Mouse (Mus musculus): ENCODE measurements around the gene Atp1a1. TPM values are rescaled to one million over a fixed set of nuclear protein-coding genes. Genes with fewer than 3 reads are reported as not detected.

Atp1a1 gene
- polyA plus RNA-seq, 1 experiment, result 138 TPM

DNA sequence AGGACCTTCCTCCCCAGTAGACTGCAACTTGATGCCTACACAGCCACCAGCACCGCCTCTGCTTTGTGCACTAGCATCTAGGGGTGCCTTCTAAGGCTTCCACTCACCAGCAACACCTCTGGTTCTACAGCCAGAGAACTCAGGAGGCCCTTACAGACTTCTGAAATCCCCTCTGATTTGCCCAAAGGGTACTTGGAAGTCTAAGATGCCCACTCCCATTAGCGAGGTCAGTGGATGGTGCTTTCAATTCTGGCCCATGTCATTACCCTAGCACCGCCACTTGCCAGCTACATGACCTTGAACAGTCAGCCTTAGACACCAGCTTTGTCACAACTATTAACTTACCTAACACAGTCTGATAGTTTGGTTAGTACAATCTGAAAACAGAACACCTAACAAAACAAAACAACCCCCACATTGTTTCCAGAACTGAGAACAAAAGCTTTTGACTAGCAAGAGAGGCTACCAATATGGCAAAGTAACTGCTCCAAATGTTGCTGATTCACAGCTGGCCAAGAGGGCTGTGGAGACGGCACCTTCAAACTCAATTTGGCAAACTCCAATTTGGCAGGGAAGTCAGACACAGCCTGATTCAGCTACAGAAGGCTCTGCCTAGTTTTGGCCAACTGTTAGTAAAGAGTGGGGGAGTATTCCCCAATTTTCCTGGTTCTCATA lies 6.1 kb downstream of the Atp1a1 start:
- H3K27ac ChIP-seq (ENCODE audit: insufficient read depth, low read depth, low read length), result no peak overlapping the region
- no peak overlapping the region for H3K4me3 ChIP-seq (ENCODE audit: insufficient read depth, low read depth, low read length)
- 56% methylated on average over 4 of the region's 4 CpGs for WGBS
- TF ChIP-seq CTCF (IDR thresholded peaks at IDR 0.05; ENCODE audit: insufficient read depth, low read depth, low read length) (no peak), POLR2A (IDR thresholded peaks at IDR 0.05; ENCODE audit: insufficient read depth, low read depth, low read length) (no peak)
- H3K4me1 ChIP-seq (ENCODE audit: control insufficient read depth, insufficient read depth, low read length), result peaks cover 34% of the 10 kb centered on the region

- WGBS, result 34% methylated on average over 10 of the region's 10 CpGs
- peaks cover 34% of the 10 kb centered on the region for H3K4me1 ChIP-seq (ENCODE audit: control insufficient read depth, insufficient read depth, low read length)
- 0 out of 2 replicates have a peak overlapping the region, but pooled peaks have one; percentile 23 for H3K27ac ChIP-seq (ENCODE audit: insufficient read depth, low read depth, low read length)
- TF ChIP-seq POLR2A (IDR thresholded peaks at IDR 0.05; ENCODE audit: insufficient read depth, low read depth, low read length) (no peak), CTCF (IDR thresholded peaks at IDR 0.05; ENCODE audit: insufficient read depth, low read depth, low read length) (no peak)
- no peak overlapping the region for H3K4me3 ChIP-seq (ENCODE audit: insufficient read depth, low read depth, low read length)
Measured at GRCm38 (mm10) chr3:101597317-101598096, 7.0 kb downstream of the Atp1a1 start.

DNA sequence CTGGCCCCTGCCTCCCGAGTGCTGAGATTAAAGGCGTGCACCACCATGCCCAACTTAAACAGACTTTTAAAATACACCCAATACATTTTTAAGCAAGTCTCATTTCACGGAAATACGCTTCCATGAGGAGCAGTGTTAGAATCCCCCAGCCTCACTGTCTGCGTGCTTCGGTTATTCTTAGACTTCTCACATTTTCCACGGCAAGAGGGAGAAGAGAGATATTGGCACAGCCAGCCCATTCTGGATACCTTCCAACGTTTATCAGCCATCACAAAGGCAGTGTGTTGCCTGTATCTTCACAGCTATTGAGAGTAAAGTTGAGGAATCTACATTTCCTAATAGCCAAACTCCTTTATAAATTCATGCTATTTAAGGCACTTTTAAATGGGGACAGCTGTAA lies 7.8 kb downstream of the Atp1a1 start:
- H3K27ac ChIP-seq (ENCODE audit: insufficient read depth, low read depth, low read length), result peak overlapping the region; percentile 82
- H3K4me3 ChIP-seq (ENCODE audit: insufficient read depth, low read depth, low read length), result no peak overlapping the region
- WGBS, result 23% methylated on average over 8 of the region's 8 CpGs
- TF ChIP-seq POLR2A (IDR thresholded peaks at IDR 0.05; ENCODE audit: insufficient read depth, low read depth, low read length), result no peak
- TF ChIP-seq CTCF (IDR thresholded peaks at IDR 0.05; ENCODE audit: insufficient read depth, low read depth, low read length), result no peak
- peaks cover 37% of the 10 kb centered on the region for H3K4me1 ChIP-seq (ENCODE audit: control insufficient read depth, insufficient read depth, low read length)

DNA sequence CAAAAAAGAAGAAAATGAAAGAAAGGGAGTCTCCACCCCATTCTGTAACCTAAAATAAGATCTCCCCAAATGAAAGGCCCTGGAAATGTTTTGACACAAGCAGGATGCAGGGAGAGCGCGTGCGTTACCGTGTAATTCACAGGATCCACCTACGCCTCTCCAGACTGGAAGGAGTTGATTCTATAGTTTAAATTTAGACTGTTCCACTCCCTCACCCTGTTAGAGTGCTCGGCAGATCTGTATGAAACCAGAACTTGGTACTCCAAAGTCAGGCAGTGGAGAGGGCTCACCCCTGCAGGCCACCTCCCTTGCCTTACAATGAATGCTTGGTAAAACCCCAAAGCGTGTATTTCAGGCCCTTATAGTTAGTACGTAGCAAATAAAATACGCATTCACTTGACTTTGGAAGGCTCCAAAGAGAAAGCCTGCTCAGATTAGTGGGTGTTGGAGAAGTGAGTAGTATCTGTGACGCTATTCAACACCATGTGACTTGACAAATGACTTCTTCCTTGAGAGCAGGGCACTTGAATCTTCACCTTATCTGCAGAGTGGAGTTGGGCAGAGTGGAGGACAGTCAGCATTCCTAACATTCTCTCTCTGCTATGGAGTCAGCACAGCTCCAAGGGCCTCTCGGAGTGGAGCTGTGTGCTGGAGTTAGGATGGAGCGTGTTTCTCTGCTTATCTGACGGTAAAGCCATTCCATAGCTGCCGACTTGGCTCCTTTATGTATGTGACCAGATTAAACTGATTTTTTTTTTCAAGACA lies 8.4 kb downstream of the Atp1a1 start:
- no peak overlapping the region for H3K4me3 ChIP-seq (ENCODE audit: insufficient read depth, low read depth, low read length)
- WGBS, result 39% methylated on average over 14 of the region's 14 CpGs
- peaks cover 38% of the 10 kb centered on the region for H3K4me1 ChIP-seq (ENCODE audit: control insufficient read depth, insufficient read depth, low read length)
- TF ChIP-seq CTCF (IDR thresholded peaks at IDR 0.05; ENCODE audit: insufficient read depth, low read depth, low read length) (no peak), POLR2A (IDR thresholded peaks at IDR 0.05; ENCODE audit: insufficient read depth, low read depth, low read length) (no peak)
- peak overlapping the region; percentile 82 for H3K27ac ChIP-seq (ENCODE audit: insufficient read depth, low read depth, low read length)

DNA sequence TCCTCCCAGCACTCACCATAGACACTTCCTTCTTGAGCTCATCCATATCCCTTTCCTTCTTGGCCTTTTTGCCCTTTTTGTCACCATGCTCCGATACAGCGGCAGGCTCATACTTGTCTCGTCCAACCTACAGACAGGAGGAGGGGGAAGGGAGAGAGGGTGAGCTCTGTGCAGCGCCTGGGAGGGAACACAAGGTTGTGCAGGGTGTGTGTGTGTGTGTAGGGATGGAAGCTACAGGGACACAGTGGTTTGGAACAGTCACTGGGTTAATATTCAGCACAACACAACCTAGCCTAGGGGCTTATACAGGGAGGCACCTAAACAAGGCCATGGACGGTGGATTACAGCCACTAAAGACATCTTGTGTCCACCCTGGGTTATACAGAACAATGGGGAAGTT lies 9.5 kb downstream of the Atp1a1 start:
- peaks cover 37% of the 10 kb centered on the region for H3K4me1 ChIP-seq (ENCODE audit: control insufficient read depth, insufficient read depth, low read length)
- no peak overlapping the region for H3K27ac ChIP-seq (ENCODE audit: insufficient read depth, low read depth, low read length)

GRCm38 (mm10) chr3:101593266-101593651 lies 11.2 kb downstream of the Atp1a1 start:
- no peak overlapping the region for H3K4me3 ChIP-seq (ENCODE audit: insufficient read depth, low read depth, low read length)
- H3K27ac ChIP-seq (ENCODE audit: insufficient read depth, low read depth, low read length), result no peak overlapping the region
- WGBS, result 61% methylated on average over 7 of the region's 7 CpGs
- H3K4me1 ChIP-seq (ENCODE audit: control insufficient read depth, insufficient read depth, low read length), result peaks cover 28% of the 10 kb centered on the region
- TF ChIP-seq POLR2A (IDR thresholded peaks at IDR 0.05; ENCODE audit: insufficient read depth, low read depth, low read length) (no peak), CTCF (IDR thresholded peaks at IDR 0.05; ENCODE audit: insufficient read depth, low read depth, low read length) (no peak)

More for the DNA sequence above, 9.5 kb downstream of the Atp1a1 start:
- H3K4me3 ChIP-seq (ENCODE audit: insufficient read depth, low read depth, low read length), result no peak overlapping the region
- 52% methylated on average over 5 of the region's 5 CpGs for WGBS
- TF ChIP-seq CTCF (IDR thresholded peaks at IDR 0.05; ENCODE audit: insufficient read depth, low read depth, low read length) (no peak), POLR2A (IDR thresholded peaks at IDR 0.05; ENCODE audit: insufficient read depth, low read depth, low read length) (no peak)

GRCm38 (mm10) chr3:101592281-101593265 lies 11.9 kb downstream of the Atp1a1 start:
- no peak for TF ChIP-seq POLR2A (IDR thresholded peaks at IDR 0.05; ENCODE audit: insufficient read depth, low read depth, low read length)
- Histone ChIP-seq H3K4me3 (ENCODE audit: insufficient read depth, low read depth, low read length) (no peak overlapping the region), H3K27ac (ENCODE audit: insufficient read depth, low read depth, low read length) (no peak overlapping the region), H3K4me1 (ENCODE audit: control insufficient read depth, insufficient read depth, low read length) (peaks cover 26% of the 10 kb centered on the region)
- 57% methylated on average over 21 of the region's 21 CpGs for WGBS

GRCm38 (mm10) chr3:101590380-101590779 lies 14.1 kb downstream of the Atp1a1 start:
- H3K27ac ChIP-seq (ENCODE audit: insufficient read depth, low read depth, low read length), result no peak overlapping the region
- H3K4me3 ChIP-seq (ENCODE audit: insufficient read depth, low read depth, low read length), result no peak overlapping the region
- H3K4me1 ChIP-seq (ENCODE audit: control insufficient read depth, insufficient read depth, low read length), result peaks cover 17% of the 10 kb centered on the region
- no peak for TF ChIP-seq CTCF (IDR thresholded peaks at IDR 0.05; ENCODE audit: insufficient read depth, low read depth, low read length)
- no peak for TF ChIP-seq POLR2A (IDR thresholded peaks at IDR 0.05; ENCODE audit: insufficient read depth, low read depth, low read length)
- 94% methylated on average over 16 of the region's 16 CpGs for WGBS
